Mouse (Mus musculus) cerebellum, adult 2 months (tissue): Measurements from ENCODE around the gene C130032M10Rik. TPM values are rescaled to one million over a fixed set of nuclear protein-coding genes. Genes with fewer than 3 reads are reported as not detected.

Source experiments
- DNase-seq, 2 experiments: peaks; one replicate each; pipeline ENCODE4 v3.0.0; 2021
- H3K27ac ChIP-seq: fragments of 200-500 bp; 2 replicates; pipeline ENCODE4 v1.5.1; 2012; ENCODE audit warnings: low read length, control low read depth, inconsistent platforms; ENCODE audit not compliant: insufficient read depth
- H3K27me3 ChIP-seq: fragments of 200-500 bp; 2 replicates; pipeline ENCODE4 v1.6.1; 2012; ENCODE audit warnings: inconsistent platforms, mild to moderate bottlenecking, low read length, moderate library complexity; ENCODE audit not compliant: control insufficient read depth, insufficient read depth
- H3K4me1 ChIP-seq: fragments of 200-500 bp; 2 replicates; pipeline ENCODE4 v1.6.1; 2011; ENCODE audit warnings: low read length; ENCODE audit not compliant: control insufficient read depth, insufficient read depth
- H3K4me3 ChIP-seq: fragments of 200-500 bp; replicated peaks from 2 replicates; pipeline ENCODE3; 2011; ENCODE audit warnings: mild to moderate bottlenecking, low read depth, low read length, control low read depth; ENCODE audit not compliant: insufficient read depth
- CTCF ChIP-seq: fragments of 200-500 bp; IDR thresholded peaks from 2 replicates; pipeline ENCODE4 v1.5.1; 2011; ENCODE audit warnings: low read depth, mild to moderate bottlenecking, control low read depth, low read length, moderate library complexity, borderline replicate concordance; ENCODE audit not compliant: insufficient read depth
- POLR2A ChIP-seq: fragments of 200-500 bp; IDR thresholded peaks from 2 replicates; pipeline ENCODE4 v1.6.1; 2011; ENCODE audit warnings: low read length, control low read depth, borderline replicate concordance; ENCODE audit not compliant: insufficient read depth
- WGBS: fragments of 180-500 bp; shearing (Covaris S2); methylation state at CpG from one replicate; pipeline ENCODE4 v1.1.7; 2018; 5-methylcytosine and 5-hydroxymethylcytosine counted together
- polyA plus RNA-seq: library from polyadenylated mRNA; depleted of rRNA; stranded (reverse); fragments of >200 nt; gene quantifications from 2 replicates; pipeline ENCODE4 v1.2.3, GENCODE M21; 2012

Gene C130032M10Rik
- polyA plus RNA-seq, 1 experiment, result not detected

GRCm38 (mm10) chr9:114553828-114554227, 38.3 kb downstream of the C130032M10Rik start:
- Histone ChIP-seq H3K4me3 (no peak overlapping the region), H3K27me3 (no peaks in the 10 kb centered on the region; the same call in 1 of the 2 replicates), H3K4me1 (no peaks in the 10 kb centered on the region), H3K27ac (no peak overlapping the region)
- TF ChIP-seq POLR2A, result no peak
- no peak for TF ChIP-seq CTCF
- DNase-seq, result no peak

- Histone ChIP-seq H3K27me3 (no peaks in the 10 kb centered on the region; the same call in 1 of the 2 replicates), H3K27ac (no peak overlapping the region), H3K4me3 (no peak overlapping the region), H3K4me1 (no peaks in the 10 kb centered on the region)
- DNase-seq, result no peak
- WGBS, result 52% methylated on average over 5 of the region's 5 CpGs
- TF ChIP-seq POLR2A (no peak), CTCF (no peak)
These were observed 39.0 kb downstream of the C130032M10Rik start for GRCm38 (mm10) chr9:114554355-114554979.

GRCm38 (mm10) chr9:114556276-114556855, 40.9 kb downstream of the C130032M10Rik start:
- no peaks in the 10 kb centered on the region for H3K4me1 ChIP-seq
- 52% methylated on average over 10 of the region's 10 CpGs for WGBS
- no peaks in the 10 kb centered on the region; the same call in 1 of the 2 replicates for H3K27me3 ChIP-seq
- DNase-seq, result no peak
- H3K27ac ChIP-seq, result no peak overlapping the region
- TF ChIP-seq POLR2A (no peak), CTCF (no peak)
- no peak overlapping the region for H3K4me3 ChIP-seq

- no peak for DNase-seq
- no peaks in the 10 kb centered on the region; the same call in 1 of the 2 replicates for H3K27me3 ChIP-seq
- no peak overlapping the region for H3K27ac ChIP-seq
- WGBS, result 30% methylated on average over 7 of the region's 7 CpGs
- no peaks in the 10 kb centered on the region for H3K4me1 ChIP-seq
- TF ChIP-seq POLR2A (no peak), CTCF (no peak)
- H3K4me3 ChIP-seq, result no peak overlapping the region
These were observed 41.6 kb downstream of the C130032M10Rik start for GRCm38 (mm10) chr9:114557086-114557485.

- Histone ChIP-seq H3K4me1 (no peaks in the 10 kb centered on the region), H3K27me3 (peaks cover 2% of the 10 kb centered on the region; the same call in 1 of the 2 replicates), H3K27ac (no peak overlapping the region), H3K4me3 (no peak overlapping the region)
- WGBS, result 9% methylated on average over 7 of the region's 7 CpGs
- DNase-seq, result no peak
- no peak for TF ChIP-seq CTCF
- TF ChIP-seq POLR2A, result no peak
These were observed 44.6 kb downstream of the C130032M10Rik start for GRCm38 (mm10) chr9:114560141-114560540.

- TF ChIP-seq CTCF (no peak), POLR2A (no peak)
- H3K4me1 ChIP-seq, result no peaks in the 10 kb centered on the region
- H3K4me3 ChIP-seq, result no peak overlapping the region
- H3K27me3 ChIP-seq, result peaks cover 2% of the 10 kb centered on the region; the same call in 1 of the 2 replicates
- WGBS, result 3% methylated on average over 36 of the region's 36 CpGs
- H3K27ac ChIP-seq, result no peak overlapping the region
- no peak for DNase-seq
These were observed 45.5 kb downstream of the C130032M10Rik start for GRCm38 (mm10) chr9:114560771-114561670.

GRCm38 (mm10) chr9:114561671-114561971, 46.1 kb downstream of the C130032M10Rik start:
- Histone ChIP-seq H3K4me3 (no peak overlapping the region), H3K27me3 (peaks cover 2% of the 10 kb centered on the region; the same call in 1 of the 2 replicates), H3K27ac (no peak overlapping the region), H3K4me1 (no peaks in the 10 kb centered on the region)
- TF ChIP-seq POLR2A, result no peak
- TF ChIP-seq CTCF, result no peak
- DNase-seq, result no peak
- 3% methylated on average over 12 of the region's 12 CpGs for WGBS
